Mouse (Mus musculus) CH12.LX (cell line): ENCODE results near the gene Rdh16.

Experiments
- EP300 ChIP-seq: IDR thresholded peaks from 2 replicates; pipeline ENCODE4 v1.6.1; 2011; ENCODE audit warnings: low read length, improper control_type of control experiment
- RAD21 ChIP-seq: IDR thresholded peaks from 2 replicates; pipeline ENCODE4 v1.6.1; 2011; ENCODE audit warnings: low read depth, mild to moderate bottlenecking, low read length, improper control_type of control experiment, moderate library complexity
- ZC3H11A ChIP-seq: IDR thresholded peaks from 2 replicates; pipeline ENCODE4 v1.6.1; 2012; ENCODE audit warnings: low read depth, mild to moderate bottlenecking, inconsistent platforms, low read length, improper control_type of control experiment
- ZMIZ1 ChIP-seq: IDR thresholded peaks from 2 replicates; pipeline ENCODE4 v1.6.1; 2012; ENCODE audit warnings: low read depth, mild to moderate bottlenecking, inconsistent platforms, low read length, improper control_type of control experiment

- TF ChIP-seq ZC3H11A (no peak), EP300 (no peak), RAD21 (no peak), ZMIZ1 (no peak)
Observed at GRCm38 (mm10) chr10:127878262-127879057, 77.5 kb downstream of the Rdh16 start.
